Mouse (Mus musculus) G1E (cell line): ENCODE results near the gene Prpf3.

Source experiments
- CTCF ChIP-seq: IDR thresholded peaks from 2 replicates; pipeline ENCODE4 v1.5.1; 2012; ENCODE audit warnings: low read depth, low read length, inconsistent platforms, mixed read lengths
- GATA1 ChIP-seq: IDR thresholded peaks from 2 replicates; pipeline ENCODE4 v1.6.1; 2012; ENCODE audit warnings: borderline replicate concordance, low read length, inconsistent platforms, mixed read lengths
- GATA2 ChIP-seq: IDR thresholded peaks from 2 replicates; pipeline ENCODE4 v1.6.1; 2012; ENCODE audit warnings: low read depth, low read length, inconsistent platforms, borderline replicate concordance
- POLR2AphosphoS5 ChIP-seq: IDR thresholded peaks from 2 replicates; pipeline ENCODE4 v1.6.1; 2012; ENCODE audit warnings: low read depth, low read length, inconsistent platforms; ENCODE audit not compliant: insufficient replicate concordance
- TAL1 ChIP-seq: conservative IDR thresholded peaks from 2 replicates; pipeline ENCODE4 v1.6.1; 2012; ENCODE audit warnings: low read depth, low read length, inconsistent platforms, mixed read lengths

DNA sequence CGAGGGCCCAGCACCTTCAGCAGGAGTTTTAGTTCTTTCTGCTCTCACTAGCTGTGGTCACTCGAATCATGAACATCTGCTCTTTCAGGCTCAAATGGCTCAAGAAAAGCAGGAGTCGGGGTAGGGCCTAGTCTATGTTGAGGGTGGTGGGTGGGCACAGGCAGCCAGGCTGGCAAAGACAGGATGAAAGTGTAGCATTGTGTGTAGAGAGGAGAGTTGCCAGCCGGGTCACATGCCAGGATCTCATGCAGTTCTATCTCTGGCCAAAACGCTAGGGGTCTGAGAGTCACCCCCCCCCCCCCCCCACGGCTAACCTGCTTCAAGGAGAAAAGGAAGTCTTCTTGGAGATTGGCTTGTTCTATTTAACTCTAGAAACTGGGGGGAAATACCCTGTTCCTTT is 47.0 kb upstream of the Prpf3 start:
- TF ChIP-seq CTCF (no peak), GATA1 (no peak), GATA2 (no peak), TAL1 (no peak), POLR2AphosphoS5 (no peak)
